Mouse (Mus musculus) cerebellum, postnatal 10 days (tissue): ENCODE results near the gene Ugt1a9.

Experiments
- DNase-seq, 2 experiments: peaks; one replicate each; pipeline ENCODE4 v3.0.0; 2021; ENCODE audit warnings: mixed read lengths in 2 of 2

Gene Ugt1a9

GRCm38 (mm10) chr1:88240072-88240471, 169.5 kb downstream of the Ugt1a9 start:
- peak in 1 of 2 experiments; percentile 32 for DNase-seq

GRCm38 (mm10) chr1:88240579-88240978, 170.0 kb downstream of the Ugt1a9 start:
- no peak for DNase-seq

GRCm38 (mm10) chr1:88243861-88244260, 173.3 kb downstream of the Ugt1a9 start:
- no peak for DNase-seq

GRCm38 (mm10) chr1:88245881-88246280, 175.3 kb downstream of the Ugt1a9 start:
- DNase-seq: no peak

GRCm38 (mm10) chr1:88246386-88246785, 175.8 kb downstream of the Ugt1a9 start:
- DNase-seq: no peak

GRCm38 (mm10) chr1:88247660-88248059, 177.1 kb downstream of the Ugt1a9 start:
- DNase-seq: no peak

- DNase-seq: peak; percentile 53 to 54
These were observed 178.1 kb downstream of the Ugt1a9 start for GRCm38 (mm10) chr1:88248658-88249057.

- no peak for DNase-seq
These were observed 179.0 kb downstream of the Ugt1a9 start for GRCm38 (mm10) chr1:88249596-88249995.

GRCm38 (mm10) chr1:88250023-88250422, 179.4 kb downstream of the Ugt1a9 start:
- DNase-seq: no peak

- DNase-seq: no peak
These were observed 182.5 kb downstream of the Ugt1a9 start for GRCm38 (mm10) chr1:88253106-88253505.

- DNase-seq: no peak
These were observed 182.9 kb downstream of the Ugt1a9 start for GRCm38 (mm10) chr1:88253540-88253939.

GRCm38 (mm10) chr1:88254793-88255465, 184.3 kb downstream of the Ugt1a9 start:
- DNase-seq: peak; percentile 89 to 93

- peak in 1 of 2 experiments; percentile 61 for DNase-seq
These were observed 184.9 kb downstream of the Ugt1a9 start for GRCm38 (mm10) chr1:88255466-88255857.

GRCm38 (mm10) chr1:88255989-88256754, 185.6 kb downstream of the Ugt1a9 start:
- DNase-seq: peak; percentile 86 to 87

GRCm38 (mm10) chr1:88256886-88257663, 186.5 kb downstream of the Ugt1a9 start:
- peak in 1 of 2 experiments; percentile 44 for DNase-seq

- DNase-seq: peak; percentile 40 to 58
These were observed 187.1 kb downstream of the Ugt1a9 start for GRCm38 (mm10) chr1:88257681-88258080.

GRCm38 (mm10) chr1:88258361-88258760, 187.8 kb downstream of the Ugt1a9 start:
- DNase-seq: peak; percentile 54 to 56

GRCm38 (mm10) chr1:88258881-88259642, 188.5 kb downstream of the Ugt1a9 start:
- peak; percentile 87 to 88 for DNase-seq

GRCm38 (mm10) chr1:88259643-88260024, 189.0 kb downstream of the Ugt1a9 start:
- DNase-seq: peak in 1 of 2 experiments; percentile 51

- peak; percentile 73 to 79 for DNase-seq
These were observed 189.5 kb downstream of the Ugt1a9 start for GRCm38 (mm10) chr1:88260114-88260513.

- peak in 1 of 2 experiments; percentile 50 for DNase-seq
These were observed 190.2 kb downstream of the Ugt1a9 start for GRCm38 (mm10) chr1:88260604-88261377.

GRCm38 (mm10) chr1:88261706-88262105, 191.1 kb downstream of the Ugt1a9 start:
- peak; percentile 35 to 46 for DNase-seq
